Mouse (Mus musculus): Measurements from ENCODE around the gene Nhlrc1. TPM values are rescaled to one million over a fixed set of nuclear protein-coding genes. Genes with fewer than 3 reads are reported as not detected.

The Nhlrc1 gene
- polyA plus RNA-seq, 1 experiment, result 13.2 TPM

DNA sequence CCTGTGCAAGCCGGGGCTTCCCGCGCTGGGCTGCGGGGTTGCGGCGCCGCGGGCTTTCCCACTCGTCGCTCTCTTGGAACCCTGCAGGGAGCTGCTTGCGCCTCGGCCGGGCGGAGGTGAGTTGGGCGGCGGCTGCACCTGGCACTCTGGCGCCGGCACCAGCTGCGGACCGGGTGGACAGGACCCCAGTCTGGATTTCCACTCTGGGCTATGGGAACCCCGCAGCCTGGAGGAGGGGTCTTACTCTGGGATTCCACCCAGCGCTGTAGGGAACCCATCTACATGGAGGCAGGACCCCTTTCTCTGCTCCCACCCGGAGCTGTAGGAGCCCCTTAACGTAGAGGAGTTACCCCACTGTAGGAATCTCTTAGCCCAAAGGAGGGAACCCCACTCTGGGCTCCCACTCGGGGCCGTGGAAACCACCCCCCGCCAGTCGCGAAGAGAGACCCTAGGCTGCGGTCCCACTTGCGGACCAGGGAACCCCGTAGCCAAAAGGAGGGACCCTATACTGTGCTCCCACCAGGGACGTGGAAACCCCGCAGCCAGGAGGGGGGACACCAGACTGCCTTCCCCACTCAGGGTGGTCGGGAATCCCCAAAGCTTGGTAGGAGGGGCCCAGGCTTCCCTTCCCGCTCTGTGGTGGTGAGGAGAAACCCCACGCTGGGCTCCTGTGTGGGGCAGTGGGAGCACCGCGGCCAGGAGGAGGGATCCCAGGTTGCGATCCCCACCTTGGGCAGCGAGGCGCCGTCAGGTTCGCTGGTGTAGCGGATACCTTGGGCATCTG lies 29.4 kb upstream of the Nhlrc1 start:
- Histone ChIP-seq H3K27ac (ENCODE audit: insufficient read depth, low read length) (no peak overlapping the region), H3K4me1 (ENCODE audit: control insufficient read depth, insufficient read depth, low read length) (no peaks in the 10 kb centered on the region), H3K4me3 (ENCODE audit: insufficient read depth, low read length) (peak overlapping the region; percentile 38)
- TF ChIP-seq POLR2A (IDR thresholded peaks at IDR 0.05; ENCODE audit: extremely low read depth, insufficient read depth, low read length) (no peak), CTCF (IDR thresholded peaks at IDR 0.05; ENCODE audit: extremely low read depth, insufficient read depth, low read length) (no peak)

DNA sequence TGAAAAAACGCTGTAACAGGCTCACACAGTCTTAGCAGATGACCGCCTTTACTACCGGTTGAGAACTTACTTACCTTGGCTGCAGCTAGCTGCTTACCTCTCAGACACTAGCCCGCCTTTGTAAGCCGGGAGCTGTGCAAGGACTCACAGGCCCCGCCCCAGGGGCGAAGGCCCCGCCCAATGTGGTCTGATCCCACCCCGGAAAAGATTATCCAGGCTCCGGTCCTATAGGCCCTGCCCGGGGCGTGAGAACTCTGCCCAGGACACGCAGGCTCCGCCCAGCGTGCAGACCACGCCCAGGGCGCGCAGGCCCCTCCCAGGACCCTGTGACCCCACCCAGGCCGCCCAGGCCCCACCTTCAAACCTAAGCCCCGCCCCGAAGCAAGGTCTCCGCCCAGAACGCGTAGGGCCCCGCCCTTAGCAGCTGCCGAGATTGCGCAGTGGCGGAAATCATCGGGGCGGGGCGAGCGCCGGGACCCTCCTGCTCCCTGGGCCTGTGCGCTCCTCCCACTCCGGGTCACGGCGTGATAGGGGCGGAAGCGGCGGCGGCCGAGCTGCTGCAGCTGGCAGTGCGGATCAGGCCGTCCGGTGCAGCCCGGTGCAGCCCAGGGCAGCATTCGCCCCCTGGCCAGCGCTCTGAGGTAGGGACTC lies 28.5 kb upstream of the Nhlrc1 start, which contains the start of gene Kdm1b:
Gene Kdm1b, plus strand, starts transcription at position 470 of the 651 bp plus-strand sequence.
- H3K27ac ChIP-seq (ENCODE audit: insufficient read depth, low read length), result no peak within 1 kb of the TSS
- no peaks in the 10 kb centered on the region for H3K4me1 ChIP-seq (ENCODE audit: control insufficient read depth, insufficient read depth, low read length)
- no peak for TF ChIP-seq CTCF (IDR thresholded peaks at IDR 0.05; ENCODE audit: extremely low read depth, insufficient read depth, low read length)
- peak; percentile 71 for TF ChIP-seq POLR2A (IDR thresholded peaks at IDR 0.05; ENCODE audit: extremely low read depth, insufficient read depth, low read length)
- peak within 1 kb of the TSS; percentile 38 for H3K4me3 ChIP-seq (ENCODE audit: insufficient read depth, low read length)

DNA sequence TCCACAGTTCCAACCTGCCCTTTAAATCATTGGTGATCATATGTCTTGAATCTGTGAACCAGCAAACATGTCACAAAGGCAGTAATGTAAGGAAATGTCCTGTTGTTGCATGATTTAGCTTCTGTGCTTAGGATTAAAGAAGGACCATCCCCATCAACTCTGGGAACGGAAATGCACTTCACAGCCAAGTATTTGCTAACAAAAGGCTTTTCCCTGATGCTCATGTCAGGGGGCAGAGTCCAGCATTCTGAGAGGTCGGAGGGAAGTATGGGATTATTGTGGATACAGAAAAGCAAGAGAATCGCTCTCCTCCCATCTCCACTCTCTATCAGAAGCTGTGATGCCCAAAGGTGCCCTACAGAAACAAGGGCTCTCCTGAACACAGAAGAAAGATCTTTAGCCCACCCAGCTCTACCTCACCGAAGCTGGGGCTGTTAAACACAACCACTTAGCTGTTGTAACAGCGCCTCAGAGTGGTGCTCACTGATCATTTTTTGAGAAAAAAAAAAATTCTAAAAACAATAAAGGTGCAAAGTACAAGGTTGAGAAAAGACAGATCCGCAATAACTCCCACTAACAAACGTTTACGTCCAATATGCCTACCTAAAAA lies 27.5 kb upstream of the Nhlrc1 start:
- Histone ChIP-seq H3K4me1 (ENCODE audit: control insufficient read depth, insufficient read depth, low read length) (no peaks in the 10 kb centered on the region), H3K4me3 (ENCODE audit: insufficient read depth, low read length) (no peak overlapping the region; the same call in 1 of the 2 replicates), H3K27ac (ENCODE audit: insufficient read depth, low read length) (no peak overlapping the region)
- no peak for TF ChIP-seq POLR2A (IDR thresholded peaks at IDR 0.05; ENCODE audit: extremely low read depth, insufficient read depth, low read length)
- no peak for TF ChIP-seq CTCF (IDR thresholded peaks at IDR 0.05; ENCODE audit: extremely low read depth, insufficient read depth, low read length)

DNA sequence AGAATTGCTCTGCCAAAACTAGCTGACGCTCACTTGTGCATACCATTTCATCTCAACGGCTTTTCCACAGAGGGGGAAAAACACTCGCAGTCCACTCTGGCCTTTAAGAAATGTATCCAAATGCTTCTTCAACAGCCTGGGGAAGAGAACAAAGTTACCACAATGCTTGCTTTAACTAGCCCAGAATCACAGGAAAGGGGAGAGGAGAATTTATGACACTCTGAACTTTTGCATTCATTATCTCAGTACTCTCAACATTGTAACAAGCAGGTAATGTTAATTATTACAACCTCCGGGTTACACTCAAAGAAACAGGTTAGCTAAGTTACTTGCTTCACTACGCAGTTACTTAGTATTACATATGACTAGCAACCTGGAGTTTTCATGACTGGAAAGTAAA lies 25.4 kb upstream of the Nhlrc1 start:
- Histone ChIP-seq H3K27ac (ENCODE audit: insufficient read depth, low read length) (no peak overlapping the region), H3K4me1 (ENCODE audit: control insufficient read depth, insufficient read depth, low read length) (no peaks in the 10 kb centered on the region), H3K4me3 (ENCODE audit: insufficient read depth, low read length) (no peak overlapping the region)
- TF ChIP-seq CTCF (IDR thresholded peaks at IDR 0.05; ENCODE audit: extremely low read depth, insufficient read depth, low read length) (no peak), POLR2A (IDR thresholded peaks at IDR 0.05; ENCODE audit: extremely low read depth, insufficient read depth, low read length) (no peak)

DNA sequence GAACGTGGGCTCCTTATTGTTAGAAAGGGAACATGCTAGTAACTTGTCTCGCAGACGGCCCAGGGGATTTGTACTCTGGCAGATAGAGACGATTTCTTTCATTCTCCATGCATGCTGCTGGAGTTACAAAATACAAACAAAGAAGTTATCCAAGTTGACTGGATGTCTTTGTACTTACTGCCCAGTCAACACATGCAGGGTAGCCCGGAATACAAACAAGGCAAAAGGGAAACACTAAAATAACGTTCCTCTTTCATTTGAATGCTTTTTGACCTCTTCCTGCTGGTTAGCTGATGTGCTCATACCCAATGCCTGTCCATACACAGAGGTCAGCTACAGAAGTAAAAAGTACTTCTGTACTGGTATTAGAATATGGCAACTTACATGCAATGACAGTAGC lies 23.3 kb upstream of the Nhlrc1 start:
- Histone ChIP-seq H3K27ac (ENCODE audit: insufficient read depth, low read length) (no peak overlapping the region), H3K4me3 (ENCODE audit: insufficient read depth, low read length) (no peak overlapping the region), H3K4me1 (ENCODE audit: control insufficient read depth, insufficient read depth, low read length) (no peaks in the 10 kb centered on the region)
- no peak for TF ChIP-seq POLR2A (IDR thresholded peaks at IDR 0.05; ENCODE audit: extremely low read depth, insufficient read depth, low read length)
- no peak for TF ChIP-seq CTCF (IDR thresholded peaks at IDR 0.05; ENCODE audit: extremely low read depth, insufficient read depth, low read length)

DNA sequence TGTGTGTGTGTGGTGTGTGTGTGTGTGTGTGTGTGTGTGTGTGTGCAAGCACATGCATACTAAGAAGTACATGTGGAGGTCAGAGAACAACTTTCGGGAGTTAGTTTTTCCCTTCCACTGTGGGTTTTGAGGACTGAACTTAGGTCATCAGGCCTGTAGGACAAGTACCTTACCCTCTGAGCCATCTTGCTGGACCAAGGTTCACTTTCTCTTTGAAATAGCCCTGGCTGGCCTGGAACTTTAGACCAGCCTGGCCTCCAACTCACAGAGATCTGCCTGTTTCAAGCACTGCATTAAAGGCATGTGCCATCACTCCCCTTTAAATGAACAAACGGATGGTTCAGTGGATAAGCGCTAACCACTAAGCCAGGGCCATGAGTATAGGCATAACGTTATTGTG lies 19.0 kb upstream of the Nhlrc1 start:
- no peak overlapping the region for H3K27ac ChIP-seq (ENCODE audit: insufficient read depth, low read length)
- H3K4me3 ChIP-seq (ENCODE audit: insufficient read depth, low read length), result no peak overlapping the region
- H3K4me1 ChIP-seq (ENCODE audit: control insufficient read depth, insufficient read depth, low read length), result no peaks in the 10 kb centered on the region
- TF ChIP-seq POLR2A (IDR thresholded peaks at IDR 0.05; ENCODE audit: extremely low read depth, insufficient read depth, low read length) (no peak), CTCF (IDR thresholded peaks at IDR 0.05; ENCODE audit: extremely low read depth, insufficient read depth, low read length) (no peak)

DNA sequence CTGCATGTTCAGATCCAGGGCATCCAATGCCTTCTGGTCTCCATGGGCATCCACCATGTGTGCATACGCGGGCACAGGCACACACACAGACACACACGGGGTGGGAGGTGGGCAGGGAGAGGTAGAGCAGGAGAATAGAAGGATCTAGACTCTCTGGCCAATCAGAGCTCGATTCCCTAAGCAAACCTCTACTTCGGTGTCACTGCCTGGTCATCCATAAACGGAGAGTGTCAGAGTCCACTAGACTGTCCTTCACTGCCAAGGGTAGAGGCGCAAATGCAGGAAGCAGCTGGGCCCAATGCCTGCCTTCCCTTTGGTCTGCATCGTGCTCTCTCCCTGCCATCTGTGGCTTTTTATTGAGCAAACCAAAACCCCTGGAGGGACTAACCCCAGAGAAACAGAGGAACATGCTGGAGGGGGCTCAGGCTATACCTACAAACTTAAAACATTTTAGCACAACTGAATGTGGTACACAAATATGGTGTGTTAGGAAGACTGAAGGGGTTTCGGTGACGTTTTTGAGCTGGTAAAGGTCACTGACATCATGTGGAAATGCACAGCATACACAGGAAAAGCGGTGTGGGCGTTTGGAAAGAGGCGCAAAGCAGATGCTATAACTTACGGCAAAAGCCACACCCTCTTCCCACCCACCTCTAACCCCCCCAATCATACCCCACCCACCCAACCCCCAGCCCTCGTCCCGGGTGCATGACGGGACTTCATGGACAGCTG lies 15.9 kb upstream of the Nhlrc1 start:
- H3K27ac ChIP-seq (ENCODE audit: insufficient read depth, low read length), result no peak overlapping the region
- no peaks in the 10 kb centered on the region for H3K4me1 ChIP-seq (ENCODE audit: control insufficient read depth, insufficient read depth, low read length)
- TF ChIP-seq POLR2A (IDR thresholded peaks at IDR 0.05; ENCODE audit: extremely low read depth, insufficient read depth, low read length) (no peak), CTCF (IDR thresholded peaks at IDR 0.05; ENCODE audit: extremely low read depth, insufficient read depth, low read length) (no peak)
- H3K4me3 ChIP-seq (ENCODE audit: insufficient read depth, low read length), result no peak overlapping the region

DNA sequence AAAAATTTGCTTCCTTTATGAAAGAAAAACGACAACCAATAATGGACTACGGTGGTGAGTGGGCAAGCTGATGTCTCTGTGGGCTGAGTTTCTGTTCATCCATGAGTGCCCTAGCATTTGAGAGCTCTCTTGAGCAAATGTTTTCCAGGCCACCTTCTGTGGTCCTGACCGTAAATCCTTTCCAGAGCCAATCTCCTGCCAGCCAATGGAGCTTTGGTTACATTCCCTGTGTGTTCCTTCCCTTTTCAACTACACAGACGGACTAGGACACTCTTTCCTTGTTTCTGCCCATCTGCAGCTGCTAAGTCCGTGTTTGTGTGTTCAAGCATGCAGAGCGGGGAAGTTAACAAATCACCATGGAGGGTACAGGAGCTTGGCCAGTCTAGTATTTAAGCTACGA lies 6.1 kb upstream of the Nhlrc1 start:
- Histone ChIP-seq H3K27ac (ENCODE audit: insufficient read depth, low read length) (no peak overlapping the region), H3K4me1 (ENCODE audit: control insufficient read depth, insufficient read depth, low read length) (no peaks in the 10 kb centered on the region)
- TF ChIP-seq CTCF (IDR thresholded peaks at IDR 0.05; ENCODE audit: extremely low read depth, insufficient read depth, low read length) (no peak), POLR2A (IDR thresholded peaks at IDR 0.05; ENCODE audit: extremely low read depth, insufficient read depth, low read length) (no peak)

DNA sequence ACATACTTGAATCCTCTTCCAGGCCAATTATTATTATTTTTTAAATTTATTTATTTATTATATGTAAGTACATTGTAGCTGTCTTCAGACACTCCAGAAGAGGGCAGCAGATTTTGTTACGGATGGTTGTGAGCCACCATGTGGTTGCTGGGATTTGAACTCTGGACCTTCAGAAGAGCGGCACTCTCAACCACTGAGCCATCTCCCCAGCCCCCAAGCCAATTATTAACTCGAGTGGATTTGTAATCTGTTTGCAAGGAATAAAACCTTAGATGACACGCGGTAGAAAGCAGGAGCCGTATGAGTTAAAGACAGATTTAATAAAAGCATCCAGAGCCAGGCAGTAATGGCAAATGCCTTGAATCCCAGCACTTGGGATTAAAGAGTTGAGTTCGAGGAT lies 5.1 kb upstream of the Nhlrc1 start:
- H3K27ac ChIP-seq (ENCODE audit: insufficient read depth, low read length), result no peak overlapping the region
- no peak for TF ChIP-seq POLR2A (IDR thresholded peaks at IDR 0.05; ENCODE audit: extremely low read depth, insufficient read depth, low read length)
- no peak for TF ChIP-seq CTCF (IDR thresholded peaks at IDR 0.05; ENCODE audit: extremely low read depth, insufficient read depth, low read length)
- no peaks in the 10 kb centered on the region for H3K4me1 ChIP-seq (ENCODE audit: control insufficient read depth, insufficient read depth, low read length)
- no peak overlapping the region for H3K4me3 ChIP-seq (ENCODE audit: insufficient read depth, low read length)

More for the DNA sequence above, 6.1 kb upstream of the Nhlrc1 start:
- H3K4me3 ChIP-seq (ENCODE audit: insufficient read depth, low read length), result no peak overlapping the region
